Mouse (Mus musculus) lung, adult 2 months (tissue): ENCODE data around the gene Vav3.

ENCODE experiments used
- CTCF ChIP-seq: fragments of 200-500 bp; IDR thresholded peaks from 2 replicates; pipeline ENCODE4 v1.5.1; 2011; ENCODE audit warnings: mild to moderate bottlenecking, low read length, control low read depth; ENCODE audit not compliant: insufficient read depth
- POLR2A ChIP-seq: fragments of 200-500 bp; IDR thresholded peaks from 2 replicates; pipeline ENCODE4 v1.6.1; 2011; ENCODE audit warnings: low read depth, mild to moderate bottlenecking, control low read depth, low read length, borderline replicate concordance; ENCODE audit errors: extremely low read depth

DNA sequence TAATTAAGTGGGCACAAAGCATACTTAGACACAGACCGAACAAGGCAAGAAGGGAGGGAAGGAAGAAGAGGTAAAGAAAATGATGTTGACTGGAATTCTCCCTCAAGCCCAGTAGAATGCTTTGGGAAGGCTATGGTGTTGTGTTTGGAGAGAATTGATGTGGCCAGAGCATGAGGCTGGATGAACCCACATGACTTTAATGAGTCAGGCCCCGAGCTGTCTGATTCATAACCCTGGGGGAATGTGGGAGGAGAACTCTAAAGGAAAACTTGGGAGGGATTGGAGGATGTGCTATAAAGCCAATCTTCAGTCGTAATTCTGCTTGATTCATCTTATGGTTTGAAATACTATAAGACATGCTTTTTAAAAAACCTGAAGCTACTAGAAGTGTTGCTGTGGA, 175.0 kb downstream of the Vav3 start:
- TF ChIP-seq CTCF (no peak), POLR2A (no peak)
